Mouse (Mus musculus) adrenal gland, adult (tissue): ENCODE measurements at regions not wholly inside any gene's neighbourhood (a gene's known extent, or its start where the extent isn't known, plus 50 kb on each side); places are given as distances from the start of the nearest gene placed in this dataset.

ENCODE experiments used
- DNase-seq, 2 experiments: peaks; one replicate each; pipeline ENCODE4 v3.0.0; 2022 to 2023; ENCODE audit warnings: low spot score in 1 of 2; ENCODE audit not compliant: inconsistent age in 2 of 2

DNA sequence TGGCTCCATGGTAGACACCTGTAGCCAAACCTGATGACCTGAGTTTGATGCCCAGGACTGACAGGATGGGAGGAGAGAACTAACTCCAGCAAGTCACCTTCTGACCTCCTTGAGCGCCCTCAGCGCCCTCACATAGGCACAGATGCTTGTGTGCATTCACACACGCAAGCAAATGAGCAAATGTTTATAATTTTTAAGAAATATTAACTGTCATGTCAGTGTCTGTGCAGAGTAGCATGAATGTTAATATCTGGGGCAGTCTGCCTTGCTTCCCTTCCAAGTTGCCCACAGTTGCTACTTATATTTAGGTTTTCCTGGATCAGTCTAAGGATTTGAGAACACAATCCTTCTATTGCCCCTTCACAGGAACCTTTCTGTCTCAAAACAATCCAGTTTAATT, 257.6 kb downstream of the Efnb2 start:
- DNase-seq: no peak

DNA sequence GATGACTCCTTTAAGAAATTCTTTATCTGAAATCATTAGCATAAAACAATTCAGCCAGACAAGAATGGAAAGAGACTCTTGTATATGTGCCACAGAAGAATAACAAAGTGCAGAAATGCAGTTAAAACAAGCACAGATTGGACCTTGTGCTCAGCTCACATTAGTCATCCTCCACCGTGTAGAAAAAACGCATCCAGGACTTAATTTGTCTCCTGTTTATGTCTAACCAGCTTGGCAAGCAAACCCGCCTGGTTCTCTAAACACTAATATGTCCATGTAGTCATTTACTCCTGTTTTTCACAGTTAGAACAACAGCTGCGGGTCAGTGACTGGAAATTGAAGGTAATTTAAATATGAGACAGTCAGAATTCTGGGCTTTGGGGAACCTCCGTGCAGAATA, 268.7 kb downstream of the Efnb2 start:
- DNase-seq: no peak

DNA sequence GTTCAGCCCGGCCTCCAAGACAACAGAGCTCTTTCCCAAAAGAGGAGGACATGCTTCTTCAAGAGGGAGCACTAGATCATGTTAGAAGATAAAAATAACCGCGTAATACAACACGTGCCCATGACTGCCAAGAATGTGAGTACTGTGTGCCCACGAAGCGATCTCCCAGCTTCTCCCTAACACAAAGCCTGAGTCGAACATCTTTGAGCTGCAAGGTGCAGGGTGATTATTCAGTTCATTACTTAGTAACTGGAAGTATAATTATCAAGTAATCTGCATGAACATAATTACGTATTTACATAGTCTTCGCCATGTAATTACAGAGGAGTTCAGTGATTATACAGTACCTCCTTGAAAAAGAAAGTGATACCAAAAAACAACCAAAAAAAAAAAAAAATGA, 269.7 kb downstream of the Efnb2 start:
- no peak for DNase-seq

DNA sequence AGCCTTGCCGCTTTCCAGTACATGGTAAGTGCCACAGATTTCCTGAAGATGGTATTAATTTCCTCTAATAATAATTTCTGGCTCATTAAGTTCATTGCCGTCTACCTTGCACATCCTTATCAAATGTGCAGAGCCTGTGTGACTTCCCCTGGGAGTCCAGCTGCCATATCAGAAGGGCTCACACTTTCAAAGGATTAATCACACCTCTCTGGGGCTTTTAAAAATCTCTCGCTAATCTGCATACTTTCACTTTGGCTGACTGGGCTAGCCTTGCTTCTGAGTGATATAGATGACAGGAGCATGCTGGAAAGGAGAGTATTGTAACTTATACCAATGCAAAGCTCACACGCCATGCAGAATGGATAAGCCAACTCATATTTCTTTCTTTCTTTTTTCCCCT, 282.8 kb downstream of the Efnb2 start:
- no peak for DNase-seq

DNA sequence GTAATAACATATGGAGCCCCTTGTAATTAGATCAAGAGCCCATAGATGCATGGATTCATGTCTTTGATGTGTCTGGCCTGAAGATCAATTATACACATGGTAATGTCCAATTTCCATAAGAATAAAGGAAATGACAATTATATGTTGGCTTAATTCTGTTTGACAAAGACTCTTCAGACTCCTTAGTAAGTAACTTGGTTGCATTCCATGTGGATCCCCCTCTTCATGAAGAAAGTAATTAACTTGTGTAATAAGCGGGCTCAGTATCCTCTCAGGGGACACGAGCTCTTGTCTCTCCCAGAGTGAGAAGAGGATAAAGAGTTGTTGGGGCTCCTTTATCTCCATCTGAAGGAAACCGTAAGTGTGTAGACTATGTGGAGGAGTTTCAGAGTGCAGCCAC, 284.3 kb downstream of the Efnb2 start:
- DNase-seq: no peak

DNA sequence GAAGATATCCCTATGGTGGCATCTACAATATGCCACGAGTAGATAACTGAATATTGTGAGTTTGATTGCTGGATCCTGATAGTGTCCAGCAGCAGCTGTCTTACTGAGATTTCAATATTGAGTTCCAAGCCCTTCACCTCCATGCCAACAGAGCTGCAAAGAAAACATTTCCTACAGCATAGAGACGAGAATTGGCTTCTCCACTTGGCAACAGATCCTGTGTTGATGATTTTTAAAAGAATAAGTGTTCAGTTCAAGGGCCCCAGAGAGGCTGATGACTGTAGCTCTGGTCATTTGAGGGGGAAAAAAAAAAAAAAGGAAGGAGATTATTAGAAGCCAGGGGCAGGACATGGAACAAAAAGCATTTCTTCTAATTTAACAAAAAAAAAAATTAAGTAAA, 284.7 kb downstream of the Efnb2 start:
- no peak for DNase-seq

DNA sequence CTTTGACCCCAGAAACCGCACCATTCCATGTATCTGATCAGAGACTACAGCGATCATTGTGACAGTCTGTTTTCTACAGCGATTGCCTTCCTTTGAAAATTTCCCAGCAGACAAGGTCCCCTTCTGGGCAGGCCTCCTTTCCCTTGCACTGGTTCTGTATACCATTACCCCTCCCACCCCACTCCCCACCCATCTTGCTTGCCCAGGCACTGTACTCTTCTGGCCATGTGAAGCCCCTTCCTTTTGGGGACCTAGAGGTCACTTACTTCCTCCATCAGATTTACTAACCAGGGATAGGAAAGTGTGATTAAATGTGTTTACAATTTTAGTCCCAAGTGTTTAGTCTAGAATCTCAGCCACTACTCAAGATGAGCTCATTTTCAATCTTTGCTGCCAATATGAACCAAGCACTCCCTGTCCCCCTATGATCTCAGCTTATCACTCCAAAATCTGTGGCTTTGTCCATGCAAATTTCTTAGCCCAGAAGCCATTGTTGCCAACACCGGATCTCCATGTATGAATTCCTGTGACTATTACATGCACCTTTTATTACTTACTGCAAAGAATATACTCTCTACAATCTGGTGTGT, 293.7 kb downstream of the Efnb2 start:
- no peak for DNase-seq

DNA sequence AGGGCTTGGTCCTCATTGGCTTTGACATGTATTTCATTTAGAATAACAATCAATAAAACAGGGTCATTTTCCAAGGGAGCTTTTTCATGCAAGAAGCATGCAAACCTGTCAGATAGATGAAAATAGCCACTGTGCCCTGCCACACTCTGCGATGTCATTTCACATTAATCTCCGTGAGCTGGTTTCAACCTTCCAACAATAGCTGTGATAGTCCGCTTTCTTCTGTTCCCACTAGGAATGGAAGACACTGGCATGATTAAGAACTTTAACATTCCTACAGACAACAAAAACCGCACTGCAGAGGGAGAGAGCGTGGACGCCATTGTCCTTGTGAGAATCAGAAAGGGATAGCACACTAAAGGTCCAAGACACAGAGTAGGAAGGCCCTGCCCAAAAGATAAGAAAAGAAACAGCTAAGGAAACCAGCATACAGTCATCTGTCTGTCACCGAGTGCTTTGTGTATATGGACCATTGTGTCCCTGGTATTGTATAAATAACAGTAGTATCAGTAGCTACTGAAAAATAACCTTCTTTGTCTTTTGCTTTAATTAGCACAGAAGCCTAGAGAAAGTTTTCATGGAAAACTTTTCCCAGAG, 299.0 kb downstream of the Efnb2 start:
- DNase-seq: no peak

DNA sequence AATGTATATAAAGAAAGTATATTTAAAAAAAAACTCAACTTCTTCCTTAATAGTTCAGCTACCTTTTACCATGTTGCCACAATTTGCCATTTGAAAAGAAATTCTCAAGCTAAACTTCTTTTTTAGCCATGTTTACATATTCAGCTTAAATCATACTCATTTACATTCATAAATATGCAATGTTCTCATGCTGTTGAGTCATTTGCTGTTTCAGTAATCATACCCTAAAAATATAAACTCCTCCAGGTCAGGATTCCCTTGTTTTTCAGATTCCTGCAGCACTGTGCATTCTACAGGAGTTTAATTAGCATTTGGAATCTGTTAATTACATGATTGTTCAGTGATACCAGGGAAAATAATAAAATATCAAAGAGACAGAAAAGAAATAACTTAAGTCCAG, 300.5 kb downstream of the Efnb2 start:
- no peak for DNase-seq

DNA sequence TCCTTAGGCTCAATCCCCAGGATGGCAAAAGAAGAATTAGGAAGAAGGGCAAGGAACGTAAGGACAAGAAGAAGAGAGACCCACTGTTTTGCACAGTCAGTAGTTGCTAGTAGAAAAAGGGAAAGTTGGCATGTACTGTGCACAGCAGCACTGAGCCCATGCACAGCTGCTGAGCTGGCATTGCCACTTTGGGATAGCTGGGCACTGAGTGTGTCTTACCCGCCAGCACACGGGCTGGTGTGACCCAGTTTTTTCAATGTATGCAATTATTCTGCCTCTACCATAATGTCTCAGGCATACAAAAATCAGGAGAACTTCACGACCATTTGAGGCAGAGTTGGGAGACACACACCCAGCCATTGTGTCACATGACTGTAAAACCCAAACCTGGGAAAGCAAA, 306.1 kb downstream of the Efnb2 start:
- no peak for DNase-seq

DNA sequence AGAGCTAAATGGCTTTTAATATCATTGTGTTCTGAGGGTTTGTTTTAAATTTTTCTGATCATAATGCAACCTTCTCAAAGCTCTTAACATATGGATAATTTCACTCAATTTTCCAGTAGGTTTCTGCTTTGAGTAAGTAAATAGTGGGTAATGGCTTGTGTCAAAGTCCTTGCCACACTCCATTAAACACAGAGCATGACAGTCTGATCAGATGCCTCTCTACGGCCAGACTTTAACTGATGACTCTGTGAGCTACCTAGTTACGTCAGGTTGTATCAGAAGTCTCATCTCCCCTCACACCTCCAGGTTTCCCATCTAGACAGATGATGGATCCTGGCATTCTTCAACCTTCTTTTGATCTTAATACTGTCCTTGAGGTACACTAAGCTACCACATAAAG, 316.4 kb downstream of the Efnb2 start:
- no peak for DNase-seq

DNA sequence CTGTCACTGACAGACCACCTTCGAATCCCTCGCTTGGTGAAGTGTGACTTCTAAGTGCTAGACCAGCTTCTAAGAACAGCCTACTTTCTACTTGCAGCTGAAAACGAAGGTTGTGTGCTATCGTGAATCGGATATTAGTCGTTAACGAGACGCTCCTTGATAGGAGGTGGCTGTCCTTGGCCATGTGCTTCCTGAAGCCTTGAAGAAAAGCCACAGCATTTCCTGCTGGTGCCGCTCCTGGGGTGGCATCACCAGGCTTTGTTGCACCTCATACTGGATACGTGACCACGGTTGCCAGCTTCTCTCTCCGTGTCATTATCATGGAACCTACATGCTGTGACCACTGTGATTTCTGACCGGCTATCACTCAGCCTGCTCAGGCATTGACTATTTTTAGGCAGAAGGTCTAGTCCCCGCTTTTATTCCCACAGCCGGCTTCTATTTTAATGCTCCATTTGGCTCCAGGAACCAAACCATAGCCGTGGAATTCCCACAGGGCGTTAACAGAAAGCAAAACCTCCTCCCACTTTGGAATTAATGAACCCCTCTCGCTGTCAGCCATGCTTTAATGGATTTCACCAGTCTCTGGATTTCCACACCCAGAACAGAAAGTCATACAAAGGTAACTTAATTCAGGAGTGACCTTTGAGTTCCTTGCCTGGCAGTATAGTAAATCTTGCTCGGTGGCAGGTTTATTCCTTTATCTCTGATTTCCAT, 325.6 kb downstream of the Efnb2 start:
- no peak for DNase-seq

DNA sequence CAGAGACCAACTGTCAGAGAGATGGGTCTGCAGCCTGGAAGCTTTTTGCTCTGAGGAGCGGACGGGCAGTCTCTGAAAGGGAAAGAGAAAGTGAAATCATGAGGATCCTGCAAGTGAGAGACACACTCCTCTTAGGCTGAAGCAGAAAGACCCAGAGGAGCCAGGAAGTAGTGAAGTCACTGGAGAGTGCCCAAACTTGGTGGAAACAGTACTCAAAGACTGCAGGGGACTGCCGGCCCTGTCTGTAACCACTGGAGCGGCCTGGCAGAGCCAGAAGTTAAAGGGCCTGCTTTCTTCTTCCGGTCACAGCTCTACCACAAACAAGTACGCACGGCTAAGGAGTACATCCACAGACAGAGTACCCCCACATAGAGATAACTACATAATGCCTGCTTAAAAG, 326.5 kb downstream of the Efnb2 start:
- DNase-seq: peak; percentile 10 to 40

DNA sequence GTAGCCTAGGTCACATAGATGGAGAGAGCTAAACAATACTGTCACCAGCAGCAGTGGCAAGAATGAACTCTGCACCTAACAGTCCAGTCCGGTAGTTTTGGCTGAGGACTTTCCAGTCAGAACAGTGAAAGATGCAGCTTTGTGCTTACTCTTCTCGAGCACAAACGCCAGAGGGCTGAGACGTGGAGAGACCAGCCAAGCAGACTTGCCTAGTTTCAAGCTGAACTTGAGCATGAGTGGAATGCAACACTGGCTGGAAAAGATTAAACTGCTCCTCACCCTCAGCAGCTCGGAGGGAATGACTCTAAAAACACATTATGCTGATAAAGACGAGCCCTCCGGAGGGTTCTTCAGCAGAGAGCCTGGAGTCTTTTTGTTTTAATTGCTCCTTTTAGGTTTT, 329.8 kb downstream of the Efnb2 start:
- DNase-seq: no peak

DNA sequence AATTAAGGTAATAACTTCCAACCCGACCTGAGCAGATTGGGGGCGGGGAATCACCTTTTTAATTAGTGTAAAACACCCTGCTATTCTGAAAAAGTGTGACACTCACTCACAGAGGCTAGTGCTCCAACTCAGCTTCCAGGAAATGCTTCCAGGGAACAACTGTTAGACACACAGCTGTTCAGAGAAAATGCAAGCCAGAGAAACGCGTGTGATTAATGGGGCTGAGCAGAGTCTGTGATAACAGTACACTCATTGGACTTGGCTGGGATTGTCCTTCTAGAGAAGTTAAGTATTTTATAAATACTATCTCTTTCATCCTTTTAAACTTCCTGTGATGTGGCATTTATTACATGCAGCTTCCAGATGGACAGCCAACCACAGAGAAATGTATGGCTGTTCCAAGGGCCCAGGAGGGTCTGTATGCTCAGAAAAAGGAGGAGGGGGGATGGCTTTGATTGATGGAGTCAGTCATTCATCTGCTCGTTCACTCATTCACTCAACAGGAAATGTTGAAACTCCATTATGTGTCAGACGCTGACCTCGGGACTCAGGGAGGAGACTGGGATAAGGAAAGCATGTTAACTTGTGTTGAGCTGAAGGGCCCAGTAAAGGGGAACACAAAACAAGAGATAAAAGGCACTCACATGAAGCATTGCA, 332.9 kb downstream of the Efnb2 start:
- peak; percentile 38 to 84 for DNase-seq

DNA sequence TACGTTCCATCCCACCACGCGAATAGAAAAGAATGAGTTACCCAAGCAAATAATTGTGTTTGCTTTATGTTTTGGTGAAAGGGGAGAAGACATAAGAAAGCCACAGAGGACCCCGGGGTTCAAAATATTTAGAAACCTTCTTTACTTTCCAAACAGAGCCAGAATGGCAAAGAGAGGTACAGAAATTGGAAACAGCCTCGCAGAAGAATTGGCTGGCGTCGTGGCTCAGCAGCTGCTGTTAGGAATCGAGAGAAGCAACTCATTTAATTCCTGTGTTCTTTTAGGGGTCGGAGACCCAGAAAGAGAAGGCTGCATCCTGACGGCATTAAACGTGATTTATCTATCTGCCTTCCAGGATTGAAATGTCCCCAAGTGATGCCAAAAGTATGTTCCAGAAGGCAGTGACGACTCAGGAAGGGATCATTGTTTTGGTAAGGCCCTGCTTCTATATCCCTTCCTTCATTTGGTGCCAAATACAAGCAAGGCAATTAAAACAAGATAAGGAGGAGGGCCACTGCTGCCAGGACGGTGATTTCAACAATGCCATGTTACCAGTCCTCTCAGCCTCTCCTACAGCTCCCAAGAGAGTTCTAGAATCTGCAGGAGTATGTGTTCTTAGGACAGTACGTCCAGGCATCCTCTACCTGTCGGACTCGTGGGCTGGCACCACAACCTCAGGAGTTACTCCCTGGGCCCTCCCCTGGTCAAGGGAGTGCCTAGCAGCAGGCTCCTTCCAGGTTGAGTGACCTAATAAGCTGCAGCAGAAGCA, 334.8 kb downstream of the Efnb2 start:
- peak in 1 of 2 experiments; percentile 24 for DNase-seq

DNA sequence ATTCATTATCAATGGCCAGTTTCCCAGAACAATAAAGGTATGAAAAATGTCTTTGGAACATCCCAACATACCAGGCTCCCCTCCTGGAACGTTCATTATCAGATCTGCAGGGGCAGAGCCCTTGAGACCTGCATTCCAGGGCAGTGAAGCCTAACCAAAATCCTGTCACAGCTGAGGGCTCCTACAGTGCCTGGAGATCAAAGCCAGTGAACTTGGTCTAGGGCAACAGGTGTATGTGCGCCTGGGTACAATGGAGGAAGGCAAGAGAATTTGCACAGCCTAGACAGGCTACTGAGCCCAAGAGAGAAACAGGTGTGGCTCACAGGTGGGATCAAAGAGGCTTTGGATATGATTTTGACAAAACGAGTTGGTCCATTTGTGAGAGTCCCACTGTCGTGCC, 335.6 kb downstream of the Efnb2 start:
- DNase-seq: no peak

DNA sequence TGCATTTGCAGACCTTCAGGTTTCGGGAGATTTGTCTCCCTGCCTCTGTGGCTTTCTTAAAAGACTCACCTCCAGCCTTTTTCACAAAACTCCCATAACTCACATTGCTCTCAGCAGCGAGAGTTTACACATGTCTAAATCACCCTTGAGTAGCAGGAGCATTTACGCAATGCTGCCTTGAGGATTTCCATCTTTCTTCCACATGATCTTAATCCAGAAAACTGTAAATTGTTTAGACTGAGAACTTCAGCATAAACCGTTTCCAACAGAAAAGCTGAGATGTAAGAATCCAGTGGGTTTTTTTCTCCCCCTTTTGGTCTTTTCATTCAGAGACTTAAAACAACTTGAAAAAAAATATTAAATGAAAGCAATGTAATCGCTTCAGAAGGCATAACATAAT, 336.5 kb downstream of the Efnb2 start:
- DNase-seq: no peak

DNA sequence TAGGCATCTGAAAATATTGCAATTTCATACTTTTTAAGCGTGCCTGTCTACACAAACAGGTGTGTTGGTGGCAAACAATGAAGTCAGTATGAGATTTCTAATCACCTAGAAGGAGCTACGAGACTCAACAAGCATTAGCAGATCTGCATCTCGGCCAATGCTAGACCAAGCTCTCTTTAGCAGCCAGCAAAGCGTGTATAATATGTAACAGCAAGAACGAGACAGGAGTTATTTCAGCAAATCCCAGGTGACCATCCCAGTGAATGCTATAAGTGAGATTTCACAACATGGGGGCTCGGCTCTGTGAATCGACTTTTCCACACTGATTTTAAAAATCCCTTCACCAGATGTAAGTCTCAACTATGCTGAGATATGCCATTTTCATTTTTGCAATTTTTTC, 352.8 kb downstream of the Efnb2 start:
- no peak for DNase-seq

DNA sequence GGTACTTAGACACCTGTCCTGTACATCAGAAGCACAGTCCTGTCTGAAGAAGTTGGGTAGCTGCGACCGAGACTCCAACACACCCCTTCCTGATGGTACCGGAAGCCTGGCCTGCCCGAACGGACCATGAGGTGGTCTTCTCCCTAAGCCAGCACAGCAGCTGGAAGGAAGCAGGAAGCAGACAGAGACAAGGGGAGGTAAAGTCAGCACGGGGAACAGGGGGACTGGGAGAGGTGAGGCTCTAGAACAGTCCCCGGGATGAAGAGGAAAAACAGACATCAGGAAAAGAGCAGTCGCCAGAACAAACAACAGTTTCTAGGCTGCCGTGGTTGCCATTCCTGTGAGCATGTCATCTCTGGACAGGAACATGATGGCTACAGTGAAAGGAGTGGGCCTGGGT, 353.6 kb downstream of the Efnb2 start:
- no peak for DNase-seq

DNA sequence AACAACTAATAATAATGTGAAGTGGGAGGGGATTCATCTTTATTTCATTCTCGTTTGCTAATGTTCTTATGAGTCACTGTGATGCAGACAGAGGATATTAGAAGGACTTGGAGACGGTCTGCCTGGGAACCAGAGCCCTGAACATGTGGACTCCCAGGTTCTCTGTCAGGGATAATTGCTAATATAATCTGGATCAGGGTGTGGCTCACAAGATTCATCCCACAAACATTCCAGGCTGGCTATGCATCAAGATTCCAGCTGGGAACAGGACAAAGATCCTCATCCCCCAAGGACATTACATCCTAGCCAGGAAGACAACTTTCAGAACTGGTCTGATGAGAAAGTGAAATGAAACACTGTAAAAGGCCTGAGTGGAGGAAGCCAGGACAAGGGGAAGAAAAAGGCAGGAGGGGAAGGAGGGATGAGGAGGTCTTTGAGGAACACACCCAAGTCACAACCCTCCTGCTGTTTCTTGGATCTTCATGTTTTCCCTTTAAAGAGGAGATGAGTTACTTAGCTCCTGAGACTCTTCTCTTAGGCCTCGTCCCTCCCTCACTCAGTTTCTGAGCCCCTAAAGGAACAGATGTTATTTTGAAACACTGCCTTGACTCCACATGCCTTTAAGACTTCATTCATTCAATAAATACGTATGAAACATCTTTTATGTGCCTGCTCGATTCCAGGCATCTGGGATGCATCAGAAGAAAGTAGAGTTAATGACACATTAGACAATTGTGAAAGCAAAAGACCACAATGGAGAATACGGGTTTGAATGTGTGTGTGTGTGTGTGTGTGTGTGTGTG, 360.9 kb downstream of the Efnb2 start:
- no peak for DNase-seq
